In genomic region chr11:74992427-74992987, GRCm38 (mm10) we compare ENCODE assay signal across 10 mouse cellular contexts.
A peak's percentile ranks its signal among the peaks of the same experiment; 100 is the strongest.
DNase-seq lines count a peak whose midpoint lies in the region; ATAC-seq and TF ChIP-seq lines count a peak whose summit lies in the region.
"Had no signal": no experiment of that assay in that cellular context is flagged by ENCODE, and none has a peak within 500 bp of the region (broad histone marks: within the 10 kb centered on the region; RNA-seq: fewer than 3 reads in every experiment).

No protein-coding gene starts in this region.

- H3K27me3 ChIP-seq in kidney, postnatal 0 days (ENCODE audit: insufficient read depth, low read length): no peaks in the 10 kb centered on the region
- H3K27me3 ChIP-seq: forebrain, embryonic 13.5 days had no signal

- H3K9me3 ChIP-seq in kidney, postnatal 0 days (replicated peaks; ENCODE audit: low read length): no peaks in the 10 kb centered on the region
- H3K9me3 ChIP-seq: forebrain, embryonic 13.5 days had no signal

- 0 out of 2 replicates have a peak, but pooled peaks cover 10% of the 10 kb centered on the region for H3K4me1 ChIP-seq in kidney, postnatal 0 days (replicated peaks; ENCODE audit: insufficient read depth, low read length)
- H3K4me1 ChIP-seq: forebrain, embryonic 13.5 days had no signal

- H3K27ac ChIP-seq in kidney, postnatal 0 days: peak overlapping the region; percentile 82
- H3K27ac ChIP-seq: forebrain, embryonic 13.5 days had no signal

- TF ChIP-seq CTCF in kidney, postnatal 0 days (IDR thresholded peaks at IDR 0.05; ENCODE audit: low read depth): no peak

- H3K4me2 ChIP-seq in kidney, postnatal 0 days (ENCODE audit: low read length): no peak overlapping the region
- H3K4me2 ChIP-seq: forebrain, embryonic 13.5 days had no signal

- intact Hi-C loops in left cerebral cortex, postnatal 36 days (cut with DNase I): loop anchor here (5.0 kb wide), 1 partner anchor 300 kb away; no protein-coding TSS in a partner anchor

- H3K36me3 ChIP-seq in kidney, postnatal 0 days (ENCODE audit: insufficient read depth, low read length): peaks cover 7% of the 10 kb centered on the region; the same call in 1 of the 2 replicates

- H3K4me3 ChIP-seq in kidney, postnatal 0 days (replicated peaks; ENCODE audit: low read depth, low read length): no peak overlapping the region
- H3K4me3 ChIP-seq: forebrain, embryonic 13.5 days had no signal

- peak; percentile 90 for DNase-seq in kidney, postnatal 0 days (ENCODE audit: low spot score)
- DNase-seq in kidney, adult 8-10 months: no peak
- DNase-seq in MN1 (ENCODE audit: low spot score): peak; percentile 22
- peak; percentile 51 to 71 for DNase-seq in frontal cortex, postnatal 36 days (ENCODE audit: low spot score in 2 of 2)
- peak; percentile 50 to 60 for DNase-seq in left cerebral cortex, postnatal 36 days (ENCODE audit: low spot score in 2 of 2)
- DNase-seq in ovary, postnatal 10 days (ENCODE audit: low spot score): no peak
- DNase-seq in spleen, postnatal 36 days (ENCODE audit: low spot score in 2 of 2): no peak
- DNase-seq: cerebellum, adult 18-20 months; thymus, postnatal 4 days had no signal

- H3K9ac ChIP-seq in kidney, postnatal 0 days (ENCODE audit: low read depth, low read length): no peak overlapping the region

- 31% methylated on average over 9 of the region's 9 CpGs for WGBS in kidney, postnatal 0 days

- peak; percentile 59 for ATAC-seq in kidney, postnatal 0 days (replicated peaks; ENCODE audit: low FRiP score, low read depth)
- ATAC-seq: forebrain, embryonic 13.5 days had no signal

Comparison
In these comparisons a context has a peak if more than half of its experiments do, and no peak if none do; other contexts are left out.
1. DNase-seq: peak in kidney, postnatal 0 days (single experiment), MN1 (single experiment), frontal cortex, postnatal 36 days (2 of 2) and left cerebral cortex, postnatal 36 days (2 of 2); none in kidney, adult 8-10 months (0 of 2), ovary, postnatal 10 days (single experiment) and spleen, postnatal 36 days (0 of 2).